Mouse (Mus musculus) heart, adult 2 months (tissue): ENCODE results near the gene Adcy7. TPM values are rescaled to one million over a fixed set of nuclear protein-coding genes. Genes with fewer than 3 reads are reported as not detected.

Source experiments
- DNase-seq, 2 experiments: peaks; one replicate each; pipeline ENCODE4 v3.0.0; 2021
- H3K27ac ChIP-seq: fragments of 200-600 bp; 2 replicates; pipeline ENCODE4 v1.8.1; 2022
- H3K27me3 ChIP-seq: fragments of 200-500 bp; 2 replicates; pipeline ENCODE4 v1.6.1; 2012; ENCODE audit warnings: mild to moderate bottlenecking, low read length, inconsistent platforms, mixed read lengths; ENCODE audit not compliant: control insufficient read depth, insufficient read depth
- H3K36me3 ChIP-seq: fragments of 200-500 bp; 2 replicates; pipeline ENCODE4 v1.6.1; 2012; ENCODE audit warnings: low read length, inconsistent platforms; ENCODE audit not compliant: control insufficient read depth, insufficient read depth
- H3K4me1 ChIP-seq: fragments of 200-500 bp; 2 replicates; pipeline ENCODE4 v1.6.1; 2011; ENCODE audit warnings: low read length; ENCODE audit not compliant: control insufficient read depth, insufficient read depth
- H3K4me3 ChIP-seq: fragments of 200-600 bp; 2 replicates; pipeline ENCODE4 v1.8.1; 2022
- H3K79me2 ChIP-seq: fragments of 200-500 bp; replicated peaks from 2 replicates; pipeline ENCODE4 v1.6.1; 2012; ENCODE audit warnings: mild to moderate bottlenecking, inconsistent platforms, low read length, moderate library complexity, mixed read lengths; ENCODE audit not compliant: control insufficient read depth, insufficient read depth
- H3K9ac ChIP-seq: fragments of 200-500 bp; 2 replicates; pipeline ENCODE4 v1.6.1; 2012; ENCODE audit warnings: low read depth, mild to moderate bottlenecking, control low read depth, inconsistent platforms, low read length, mixed read lengths
- CTCF ChIP-seq: fragments of 200-600 bp; IDR thresholded peaks from 2 replicates; pipeline ENCODE4 v1.8.1; 2022; ENCODE audit warnings: antibody characterized with exemption, mild to moderate bottlenecking, moderate library complexity
- EP300 ChIP-seq: fragments of 200-500 bp; IDR thresholded peaks from 2 replicates; pipeline ENCODE4 v1.6.1; 2011; ENCODE audit warnings: low read depth, low read length, control low read depth; ENCODE audit not compliant: insufficient read depth
- POLR2A ChIP-seq: fragments of 200-500 bp; IDR thresholded peaks from 2 replicates; pipeline ENCODE4 v1.6.1; 2011; ENCODE audit warnings: mild to moderate bottlenecking, low read depth, low read length, control low read depth; ENCODE audit not compliant: insufficient read depth
- WGBS: fragments of 180-500 bp; shearing (Covaris S2); methylation state at CpG from one replicate; pipeline ENCODE4 v1.1.7; 2018; 5-methylcytosine and 5-hydroxymethylcytosine counted together
- intact Hi-C: fragments of 180-260 bp; cut with DNase I; formaldehyde crosslinking; loops from one replicate; pipeline ENCODE4 v1.15.1; 2025
- polyA plus RNA-seq: library from polyadenylated mRNA; depleted of rRNA; stranded (reverse); fragments of >200 nt; gene quantifications from 2 replicates; pipeline ENCODE4 v1.2.3, GENCODE M21; 2012
- total RNA-seq, 2 experiments: library from RNA; stranded (reverse); gene quantifications; 2 replicates each; pipeline ENCODE4 v1.2.3; 2021

Adcy7 gene
- total and polyA plus RNA-seq, 3 experiments: 5.9 to 10.5 (median 7.6) TPM

GRCm38 (mm10) chr8:88310286-88310685, 38.1 kb downstream of the Adcy7 start:
- no peak overlapping the region for H3K4me3 ChIP-seq
- no peaks in the 10 kb centered on the region for H3K79me2 ChIP-seq
- H3K4me1 ChIP-seq: peaks cover 2% of the 10 kb centered on the region
- H3K27ac ChIP-seq: no peak overlapping the region
- 83% methylated on average over 13 of the region's 13 CpGs for WGBS
- no peak for TF ChIP-seq CTCF
- TF ChIP-seq POLR2A: no peak
- no peak for TF ChIP-seq EP300
- no peak overlapping the region for H3K9ac ChIP-seq
- no peak for DNase-seq
- no peaks in the 10 kb centered on the region for H3K36me3 ChIP-seq
- intact Hi-C loops: no loop called here
- no peaks in the 10 kb centered on the region for H3K27me3 ChIP-seq

- WGBS: 27% methylated on average over 8 of the region's 8 CpGs
- DNase-seq: peak; percentile 69 to 81
- TF ChIP-seq CTCF (peak; percentile 36), POLR2A (no peak), EP300 (0 out of 2 replicates have a peak, but pooled peaks have one; percentile 11)
- Histone ChIP-seq H3K79me2 (no peaks in the 10 kb centered on the region), H3K9ac (no peak overlapping the region), H3K27ac (no peak overlapping the region), H3K36me3 (no peaks in the 10 kb centered on the region), H3K4me1 (peaks cover 9% of the 10 kb centered on the region), H3K27me3 (no peaks in the 10 kb centered on the region), H3K4me3 (no peak overlapping the region)
- intact Hi-C loops: no loop called here
Measured at GRCm38 (mm10) chr8:88312966-88313365, 40.8 kb downstream of the Adcy7 start.

DNA sequence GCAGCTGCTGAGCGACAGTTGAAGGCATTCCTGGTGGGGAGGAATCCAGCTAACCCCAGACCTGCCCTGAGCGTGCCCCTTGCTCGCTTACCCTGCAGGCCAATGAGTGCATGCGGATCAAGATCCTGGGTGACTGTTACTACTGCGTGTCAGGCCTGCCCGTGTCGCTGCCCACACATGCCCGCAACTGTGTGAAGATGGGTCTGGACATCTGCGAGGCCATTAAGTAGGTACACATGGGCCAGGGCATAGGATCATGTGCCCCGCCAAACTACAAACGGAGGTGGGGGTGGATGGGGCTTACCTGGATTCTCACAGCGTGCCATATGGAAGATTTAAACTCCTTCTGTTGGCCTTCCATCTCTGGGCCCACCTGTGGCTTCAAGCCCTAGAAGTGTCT, 41.8 kb downstream of the Adcy7 start:
- Histone ChIP-seq H3K27me3 (no peaks in the 10 kb centered on the region), H3K4me1 (peaks cover 9% of the 10 kb centered on the region), H3K36me3 (no peaks in the 10 kb centered on the region), H3K9ac (no peak overlapping the region), H3K4me3 (no peak overlapping the region), H3K79me2 (no peaks in the 10 kb centered on the region), H3K27ac (no peak overlapping the region)
- 97% methylated on average over 12 of the region's 12 CpGs for WGBS
- intact Hi-C loops: no loop called here
- TF ChIP-seq CTCF (no peak), EP300 (no peak), POLR2A (no peak)
- DNase-seq: no peak

GRCm38 (mm10) chr8:88315302-88315701, 43.1 kb downstream of the Adcy7 start:
- WGBS: 90% methylated on average over 8 of the region's 8 CpGs
- peaks cover 9% of the 10 kb centered on the region for H3K4me1 ChIP-seq
- DNase-seq: no peak
- H3K27me3 ChIP-seq: no peaks in the 10 kb centered on the region
- H3K36me3 ChIP-seq: no peaks in the 10 kb centered on the region
- no peaks in the 10 kb centered on the region for H3K79me2 ChIP-seq
- no peak overlapping the region for H3K4me3 ChIP-seq
- TF ChIP-seq EP300 (no peak), POLR2A (no peak), CTCF (no peak)
- no peak overlapping the region for H3K9ac ChIP-seq
- intact Hi-C loops: no loop called here
- H3K27ac ChIP-seq: no peak overlapping the region

GRCm38 (mm10) chr8:88316139-88316931, 44.1 kb downstream of the Adcy7 start:
- intact Hi-C loops: no loop called here

DNA sequence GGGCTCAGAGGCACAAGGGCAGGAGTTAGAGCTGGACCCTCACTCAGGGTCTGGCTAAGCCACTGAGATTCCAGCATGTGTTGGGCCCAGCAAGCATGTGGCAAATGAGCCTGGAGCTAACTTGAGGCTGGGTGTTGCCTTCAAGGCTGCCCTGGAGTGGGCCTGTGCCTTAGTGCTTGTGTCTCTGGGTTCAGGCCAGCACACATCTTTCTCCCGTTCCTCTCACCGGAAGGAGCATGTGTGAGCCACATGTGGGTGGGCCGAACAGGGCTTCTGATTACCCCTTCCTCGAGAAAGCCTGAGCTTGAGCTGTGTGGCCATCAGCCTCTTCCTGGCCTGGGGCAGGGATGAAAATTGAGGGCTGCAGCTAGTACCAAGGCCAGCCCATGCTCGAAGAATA, 45.1 kb downstream of the Adcy7 start:
- no peak for TF ChIP-seq POLR2A
- no peak for TF ChIP-seq CTCF
- TF ChIP-seq EP300: no peak
- Histone ChIP-seq H3K27me3 (no peaks in the 10 kb centered on the region), H3K27ac (no peak overlapping the region), H3K4me3 (no peak overlapping the region), H3K36me3 (no peaks in the 10 kb centered on the region), H3K4me1 (peaks cover 9% of the 10 kb centered on the region), H3K79me2 (no peaks in the 10 kb centered on the region), H3K9ac (no peak overlapping the region)
- intact Hi-C loops: no loop called here
- DNase-seq: no peak
- 52% methylated on average over 5 of the region's 5 CpGs for WGBS

More at GRCm38 (mm10) chr8:88316139-88316931, 44.1 kb downstream of the Adcy7 start:
- Histone ChIP-seq H3K36me3 (no peaks in the 10 kb centered on the region), H3K79me2 (no peaks in the 10 kb centered on the region), H3K27me3 (no peaks in the 10 kb centered on the region), H3K27ac (no peak overlapping the region; the same call in 1 of the 2 replicates), H3K4me3 (no peak overlapping the region), H3K4me1 (peaks cover 9% of the 10 kb centered on the region), H3K9ac (no peak overlapping the region)
- WGBS: 35% methylated on average over 8 of the region's 8 CpGs
- TF ChIP-seq CTCF (no peak), POLR2A (no peak), EP300 (no peak)
- peak; percentile 68 to 71 for DNase-seq
